In genomic region chr2:12935286-12935685, GRCm38 (mm10) we compare ENCODE assay signal across 18 mouse cellular contexts. TPM values are rescaled to one million over a fixed set of nuclear protein-coding genes. Genes with fewer than 3 reads are reported as not detected.
A peak's percentile ranks its signal among the peaks of the same experiment; 100 is the strongest.
DNase-seq lines count a peak whose midpoint lies in the region; ATAC-seq lines count a peak whose summit lies in the region.
"Had no signal": no experiment of that assay in that cellular context is flagged by ENCODE, and none has a peak within 500 bp of the region (broad histone marks: within the 10 kb centered on the region; RNA-seq: fewer than 3 reads in every experiment).

No protein-coding gene starts in this region.

- no peaks in the 10 kb centered on the region for H3K9me3 ChIP-seq in hindbrain, embryonic 11.5 days (ENCODE audit: control insufficient read depth, low read length)
- H3K9me3 ChIP-seq in hindbrain, embryonic 16.5 days (ENCODE audit: control insufficient read depth, low read length) = no peaks in the 10 kb centered on the region
- H3K9me3 ChIP-seq: embryonic facial prominence, embryonic 10.5 days; embryonic facial prominence, embryonic 12.5 days had no signal

- ATAC-seq in frontal cortex, adult (ENCODE audit: low TSS enrichment) = peak; percentile 97
- ATAC-seq in hindbrain, embryonic 11.5 days (ENCODE audit: low FRiP score) = peak; percentile 30
- ATAC-seq in hindbrain, embryonic 16.5 days = no peak
- ATAC-seq: forebrain, embryonic 14.5 days; forebrain, embryonic 16.5 days had no signal

- H3K4me2 ChIP-seq in hindbrain, embryonic 11.5 days (replicated peaks; ENCODE audit: low read depth, low read length) = no peak overlapping the region
- H3K4me2 ChIP-seq in hindbrain, embryonic 16.5 days (ENCODE audit: low read length) = no peak overlapping the region
- H3K4me2 ChIP-seq: embryonic facial prominence, embryonic 12.5 days had no signal

- no peaks in the 10 kb centered on the region for H3K36me3 ChIP-seq in hindbrain, embryonic 11.5 days (ENCODE audit: control insufficient read depth, insufficient read depth, low read length)
- no peaks in the 10 kb centered on the region for H3K36me3 ChIP-seq in hindbrain, embryonic 16.5 days (ENCODE audit: control insufficient read depth, insufficient read depth, low read length)
- H3K36me3 ChIP-seq: embryonic facial prominence, embryonic 10.5 days; embryonic facial prominence, embryonic 12.5 days had no signal

- H3K9ac ChIP-seq in hindbrain, embryonic 11.5 days (ENCODE audit: low read depth, low read length) = no peak overlapping the region
- H3K9ac ChIP-seq in hindbrain, embryonic 16.5 days (ENCODE audit: low read depth, low read length) = no peak overlapping the region
- H3K9ac ChIP-seq: embryonic facial prominence, embryonic 12.5 days had no signal

- 69% methylated on average over 2 of the region's 2 CpGs for WGBS in hindbrain, embryonic 11.5 days
- WGBS in hindbrain, embryonic 16.5 days = 70% methylated on average over 2 of the region's 2 CpGs

- no peak overlapping the region for H3K4me3 ChIP-seq in hindbrain, embryonic 11.5 days (ENCODE audit: low read depth, low read length)
- no peak overlapping the region for H3K4me3 ChIP-seq in hindbrain, embryonic 16.5 days (ENCODE audit: low read length)
- H3K4me3 ChIP-seq: embryonic facial prominence, embryonic 10.5 days; embryonic facial prominence, embryonic 12.5 days had no signal

- no peaks in the 10 kb centered on the region for H3K27me3 ChIP-seq in hindbrain, embryonic 11.5 days (ENCODE audit: control insufficient read depth, insufficient read depth, low read length)
- no peaks in the 10 kb centered on the region for H3K27me3 ChIP-seq in hindbrain, embryonic 16.5 days (replicated peaks; ENCODE audit: control insufficient read depth, insufficient read depth, low read length)
- H3K27me3 ChIP-seq: embryonic facial prominence, embryonic 12.5 days had no signal

- no peak overlapping the region for H3K27ac ChIP-seq in hindbrain, embryonic 11.5 days (ENCODE audit: low read depth, low read length)
- no peak overlapping the region for H3K27ac ChIP-seq in hindbrain, embryonic 16.5 days (ENCODE audit: low read depth, low read length)
- H3K27ac ChIP-seq: embryonic facial prominence, embryonic 10.5 days; embryonic facial prominence, embryonic 12.5 days had no signal

- DNase-seq in frontal cortex, postnatal 25 days (ENCODE audit: low spot score in 2 of 2) = no peak
- no peak for DNase-seq in hindbrain, embryonic 11.5 days (ENCODE audit: low spot score)
- peak; percentile 21 for DNase-seq in brain, adult 2 months (ENCODE audit: low read depth, low spot score)
- DNase-seq in gastrocnemius, adult 8-10 months (ENCODE audit: low spot score in 2 of 2) = no peak
- DNase-seq: adrenal gland, adult 2 months; adrenal gland, postnatal 10 days; adrenal gland, postnatal 25 days; cerebellum, adult 11-12 months; cerebellum, adult 2 months; cerebellum, adult 9-10 months; cerebellum, postnatal 10 days; cerebellum, postnatal 25 days had no signal

- no peaks in the 10 kb centered on the region for H3K4me1 ChIP-seq in hindbrain, embryonic 11.5 days (replicated peaks; ENCODE audit: control insufficient read depth, insufficient read depth, low read length)
- H3K4me1 ChIP-seq in hindbrain, embryonic 16.5 days (ENCODE audit: control insufficient read depth, insufficient read depth, low read depth, low read length) = no peaks in the 10 kb centered on the region
- H3K4me1 ChIP-seq: embryonic facial prominence, embryonic 10.5 days; embryonic facial prominence, embryonic 12.5 days had no signal

RNA-seq across cellular contexts. Expression of gene Pter, which starts 11.4 kb away (rescaled TPM):
- 10.1 and 10.7 TPM in 2 replicates for polyA plus RNA-seq in hindbrain, embryonic 11.5 days (2014; fragmentation: Nextera tagmentation; extraction: Ambion mirVana)
- polyA plus RNA-seq in hindbrain, embryonic 16.5 days (2015; fragmentation: Nextera tagmentation; extraction: Ambion mirVana) = 8.0 and 9.3 TPM in 2 replicates
- 10 to 100 TPM; 12.0 to 13.7 (median 12.8) TPM for total RNA-seq in gastrocnemius, adult 8-10 months (2022)
